Mouse (Mus musculus) limb, embryonic 15.5 days (tissue): ENCODE measurements around the gene Tnni1. TPM values are rescaled to one million over a fixed set of nuclear protein-coding genes. Genes with fewer than 3 reads are reported as not detected.
A peak's percentile ranks its signal among the peaks of the same experiment; 100 is the strongest.

Experiments used
- ATAC-seq: fragments of 200-750 bp; cut with Nextera tagmentation; 2 replicates; pipeline ENCODE4 v1.8.0; 2017; ENCODE audit warnings: low read depth, moderate TSS enrichment; ENCODE audit not compliant: insufficient number of reproducible peaks, low FRiP score, low TSS enrichment
- H3K27ac ChIP-seq: fragments of 300-500 bp; sonication (generic); 2 replicates; pipeline ENCODE4 v1.5.1; 2015; ENCODE audit warnings: moderate library complexity, mild to moderate bottlenecking, inconsistent platforms
- H3K27me3 ChIP-seq: fragments of 300-500 bp; sonication (generic); 2 replicates; pipeline ENCODE4 v1.6.1; 2015; ENCODE audit warnings: inconsistent platforms
- H3K36me3 ChIP-seq: fragments of 300-500 bp; sonication (generic); 2 replicates; pipeline ENCODE4 v1.6.1; 2015; ENCODE audit warnings: inconsistent platforms
- H3K4me1 ChIP-seq: fragments of 300-500 bp; sonication (generic); 2 replicates; pipeline ENCODE4 v1.6.1; 2015; ENCODE audit warnings: inconsistent platforms
- H3K4me2 ChIP-seq: fragments of 300-500 bp; sonication (generic); 2 replicates; pipeline ENCODE4 v1.6.1; 2015; ENCODE audit warnings: mild to moderate bottlenecking, inconsistent platforms
- H3K4me3 ChIP-seq: fragments of 300-500 bp; sonication (generic); 2 replicates; pipeline ENCODE4 v1.5.1; 2015; ENCODE audit warnings: mild to moderate bottlenecking, inconsistent platforms
- H3K9ac ChIP-seq: fragments of 300-500 bp; sonication (generic); 2 replicates; pipeline ENCODE4 v1.6.1; 2015; ENCODE audit warnings: inconsistent platforms
- H3K9me3 ChIP-seq: fragments of 300-500 bp; sonication (generic); 2 replicates; pipeline ENCODE4 v1.6.1; 2016; ENCODE audit warnings: inconsistent platforms
- WGBS: fragments of 180-500 bp; shearing (Covaris S2); methylation state at CpG from one replicate; pipeline ENCODE4 v1.1.7; 2015; 5-methylcytosine and 5-hydroxymethylcytosine counted together
- polyA plus RNA-seq: library from polyadenylated mRNA; unstranded; fragments of >200 nt; fragmentation: Nextera tagmentation; extraction: Ambion mirVana; gene quantifications from 2 replicates; pipeline ENCODE4 v1.2.1, GENCODE M21; 2015

The Tnni1 gene
- polyA plus RNA-seq, 1 experiment from 2014 or later, result 231 TPM

DNA sequence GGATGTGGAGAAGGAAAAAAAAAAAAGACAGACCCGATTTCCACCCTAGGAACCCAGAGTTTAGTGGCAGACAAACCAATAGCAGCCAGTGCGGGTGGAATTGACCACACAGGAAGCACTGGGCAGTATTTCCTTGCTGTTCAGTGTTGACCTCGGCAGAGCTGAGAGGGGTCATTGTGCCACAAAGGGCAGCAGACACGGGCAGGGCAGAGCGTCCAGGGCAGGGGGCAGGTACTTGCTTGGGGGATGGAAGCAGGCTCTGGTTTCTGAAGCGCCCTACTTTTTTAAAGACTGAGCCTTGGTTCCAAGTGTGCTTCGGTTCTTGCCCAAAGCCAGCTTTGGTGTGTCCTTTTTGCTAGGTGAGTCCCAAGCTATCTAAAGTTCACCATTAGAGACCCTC, 9.0 kb upstream of the Tnni1 start:
- H3K4me3 ChIP-seq, result no peak overlapping the region
- H3K4me2 ChIP-seq, result no peak overlapping the region
- no peaks in the 10 kb centered on the region for H3K9me3 ChIP-seq
- ATAC-seq, result no peak
- H3K27me3 ChIP-seq, result no peaks in the 10 kb centered on the region
- peak overlapping the region; percentile 74 for H3K27ac ChIP-seq
- H3K9ac ChIP-seq, result no peak overlapping the region
- peaks cover 60% of the 10 kb centered on the region for H3K4me1 ChIP-seq
- H3K36me3 ChIP-seq, result peaks cover 25% of the 10 kb centered on the region
- 70% methylated on average over 7 of the region's 7 CpGs for WGBS

DNA sequence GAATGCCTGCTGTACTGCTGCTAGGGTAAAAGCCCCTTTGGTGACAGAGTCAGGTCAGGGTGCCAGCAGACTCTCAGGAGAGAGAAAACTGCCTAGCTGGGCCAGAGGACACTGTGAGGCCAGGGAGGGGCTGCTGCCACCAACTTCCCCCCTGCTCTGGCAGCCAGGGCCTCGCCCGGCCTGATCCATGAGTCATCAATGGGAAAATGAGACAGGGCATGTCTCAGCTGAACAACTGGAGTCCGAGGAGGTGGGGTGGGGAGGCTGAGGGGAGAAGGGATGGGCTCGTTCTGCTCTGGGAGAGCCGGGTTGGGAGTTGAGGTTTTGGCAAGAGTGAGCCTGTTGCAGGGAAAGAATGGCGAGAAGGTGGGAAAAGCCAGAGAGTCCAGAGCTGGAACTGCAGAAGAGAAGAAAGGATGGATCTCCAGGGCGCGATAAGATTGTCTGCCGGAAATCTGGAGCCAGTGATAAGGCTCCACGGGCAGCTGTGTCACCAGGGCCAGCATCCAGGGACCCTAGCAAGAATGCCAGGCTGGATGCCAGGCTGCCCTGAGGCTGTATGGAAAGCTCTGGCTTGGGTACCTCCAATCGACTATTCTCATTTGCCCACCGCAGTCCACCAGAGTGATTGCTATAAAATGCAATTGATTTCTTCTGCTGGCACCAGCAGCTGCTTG, 8.2 kb upstream of the Tnni1 start:
- Histone ChIP-seq H3K9ac (no peak overlapping the region), H3K27me3 (no peaks in the 10 kb centered on the region), H3K4me1 (peaks cover 53% of the 10 kb centered on the region), H3K4me3 (no peak overlapping the region), H3K4me2 (no peak overlapping the region), H3K27ac (peak overlapping the region; percentile 74), H3K36me3 (peaks cover 25% of the 10 kb centered on the region), H3K9me3 (no peaks in the 10 kb centered on the region)
- WGBS, result 25% methylated on average over 12 of the region's 12 CpGs
- ATAC-seq, result peak; percentile 67

DNA sequence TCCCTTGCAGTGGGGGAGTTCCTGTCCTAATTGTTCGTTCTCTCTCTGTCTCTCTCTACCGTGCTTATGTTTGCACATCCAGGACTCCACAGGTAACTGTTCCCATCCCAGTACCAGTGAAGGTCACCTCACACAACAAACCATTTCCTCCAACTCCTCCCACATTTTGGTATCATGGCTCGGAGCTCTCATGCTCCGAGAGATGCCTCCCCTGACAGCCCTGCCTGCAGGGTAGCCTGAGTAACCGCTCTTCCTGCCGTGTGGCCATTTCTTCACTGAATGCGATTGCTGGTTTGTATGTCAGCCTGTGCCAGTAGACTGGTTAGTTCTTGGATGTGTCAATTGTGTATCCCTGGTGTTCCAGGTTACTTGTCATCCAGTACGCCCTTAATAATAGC, 7.7 kb upstream of the Tnni1 start:
- no peak for ATAC-seq
- Histone ChIP-seq H3K27me3 (no peaks in the 10 kb centered on the region), H3K4me3 (no peak overlapping the region), H3K4me2 (no peak overlapping the region), H3K27ac (peak overlapping the region; percentile 74), H3K9me3 (no peaks in the 10 kb centered on the region), H3K36me3 (peaks cover 25% of the 10 kb centered on the region), H3K4me1 (peaks cover 51% of the 10 kb centered on the region), H3K9ac (no peak overlapping the region)
- WGBS, result 63% methylated on average over 8 of the region's 8 CpGs

DNA sequence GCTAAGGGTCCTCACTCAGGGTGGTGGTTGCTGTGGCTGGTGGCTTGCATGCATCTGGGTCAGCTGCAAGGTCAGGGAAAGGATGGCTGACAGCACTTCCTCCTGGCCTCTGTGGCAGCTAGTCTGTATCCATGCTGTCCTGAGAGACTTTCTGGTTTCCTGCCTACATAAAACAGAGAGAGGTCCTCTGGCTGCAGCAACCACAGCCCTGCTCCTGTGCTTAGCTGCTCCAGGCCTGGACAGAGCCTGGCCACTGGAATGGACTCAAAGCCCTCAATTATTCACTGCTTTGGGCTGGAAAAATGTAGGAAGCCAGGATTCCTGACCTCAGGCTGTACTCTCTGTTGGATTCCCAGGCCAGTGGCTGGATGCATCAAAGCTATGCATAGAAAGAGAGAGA, 2.6 kb upstream of the Tnni1 start:
- Histone ChIP-seq H3K4me3 (no peak overlapping the region), H3K9me3 (no peaks in the 10 kb centered on the region), H3K9ac (no peak overlapping the region), H3K36me3 (no peaks in the 10 kb centered on the region), H3K4me2 (no peak overlapping the region), H3K27ac (peak overlapping the region; percentile 50; the same call in 1 of the 2 replicates), H3K4me1 (peaks cover 26% of the 10 kb centered on the region), H3K27me3 (no peaks in the 10 kb centered on the region)
- no peak for ATAC-seq

DNA sequence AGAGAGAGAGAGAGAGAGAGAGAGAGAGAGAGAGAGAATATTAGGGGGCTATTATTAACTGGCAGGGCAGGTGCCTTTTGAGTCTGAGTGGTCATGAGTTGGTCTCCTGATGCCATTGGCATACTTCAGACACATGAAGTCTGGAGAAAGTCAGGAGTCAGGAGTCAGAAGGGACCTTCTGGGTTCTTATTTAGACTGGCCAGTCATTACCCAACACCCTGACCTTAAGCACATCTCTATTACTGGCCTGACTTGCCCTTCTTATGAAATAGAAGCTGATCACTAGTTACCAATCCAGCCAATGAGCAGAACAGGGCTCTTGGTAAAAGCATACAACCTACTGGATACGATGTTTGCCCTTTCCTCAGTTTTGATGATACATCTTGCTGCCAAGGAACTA, 2.2 kb upstream of the Tnni1 start:
- Histone ChIP-seq H3K9me3 (no peaks in the 10 kb centered on the region), H3K27ac (no peak overlapping the region), H3K4me3 (no peak overlapping the region), H3K9ac (no peak overlapping the region), H3K4me2 (no peak overlapping the region), H3K27me3 (no peaks in the 10 kb centered on the region), H3K4me1 (peaks cover 23% of the 10 kb centered on the region), H3K36me3 (no peaks in the 10 kb centered on the region)
- ATAC-seq, result no peak
- 91% methylated on average over 1 of the region's 1 CpGs for WGBS

DNA sequence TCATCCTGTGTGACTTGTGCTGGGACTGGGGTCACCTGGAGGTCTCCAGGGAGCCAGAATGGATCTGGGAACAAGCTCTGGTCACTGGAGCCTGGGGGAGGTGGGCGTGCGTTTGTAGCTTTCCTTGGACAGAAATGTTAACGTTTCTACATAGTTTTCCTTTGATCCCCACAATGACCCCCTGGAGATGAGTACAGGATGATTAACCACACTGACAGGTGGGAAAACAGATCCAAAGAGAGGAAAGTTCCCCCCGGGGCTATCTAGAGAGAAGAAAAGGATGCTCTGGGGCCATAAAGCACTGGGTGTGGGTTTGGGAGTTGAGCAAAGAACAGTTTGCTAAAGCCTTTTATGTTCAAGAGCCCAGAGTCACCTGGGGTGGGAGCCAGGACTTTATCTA, 1.4 kb downstream of the Tnni1 start:
- Histone ChIP-seq H3K4me1 (peaks cover 22% of the 10 kb centered on the region), H3K27ac (no peak overlapping the region), H3K27me3 (no peaks in the 10 kb centered on the region), H3K4me3 (no peak overlapping the region), H3K4me2 (no peak overlapping the region), H3K9me3 (no peaks in the 10 kb centered on the region), H3K36me3 (no peaks in the 10 kb centered on the region), H3K9ac (no peak overlapping the region)
- 28% methylated on average over 4 of the region's 4 CpGs for WGBS
- no peak for ATAC-seq

DNA sequence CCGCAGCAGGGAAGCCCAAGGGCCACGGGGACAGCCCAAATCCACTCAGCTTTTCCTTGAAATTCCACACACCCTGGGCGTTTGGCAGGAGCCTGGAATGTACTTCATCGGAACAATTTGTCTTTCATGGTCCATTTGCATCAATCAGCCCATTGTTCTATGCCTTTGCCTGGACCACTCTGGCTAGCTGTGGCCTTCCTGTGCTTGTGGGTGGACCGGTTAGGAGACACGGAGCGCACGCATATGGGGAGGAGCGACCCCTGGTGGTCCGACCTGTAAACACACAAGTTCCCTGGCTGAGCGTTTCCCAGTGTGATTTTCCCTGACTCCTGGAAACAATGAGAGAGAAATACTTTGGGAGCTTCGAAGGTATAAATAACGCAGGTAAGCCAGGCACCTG, 2.0 kb downstream of the Tnni1 start:
- Histone ChIP-seq H3K4me1 (peaks cover 22% of the 10 kb centered on the region), H3K4me3 (no peak overlapping the region), H3K9me3 (no peaks in the 10 kb centered on the region), H3K27me3 (no peaks in the 10 kb centered on the region), H3K9ac (no peak overlapping the region), H3K36me3 (no peaks in the 10 kb centered on the region), H3K27ac (no peak overlapping the region), H3K4me2 (no peak overlapping the region)
- 12% methylated on average over 13 of the region's 13 CpGs for WGBS
- no peak for ATAC-seq

DNA sequence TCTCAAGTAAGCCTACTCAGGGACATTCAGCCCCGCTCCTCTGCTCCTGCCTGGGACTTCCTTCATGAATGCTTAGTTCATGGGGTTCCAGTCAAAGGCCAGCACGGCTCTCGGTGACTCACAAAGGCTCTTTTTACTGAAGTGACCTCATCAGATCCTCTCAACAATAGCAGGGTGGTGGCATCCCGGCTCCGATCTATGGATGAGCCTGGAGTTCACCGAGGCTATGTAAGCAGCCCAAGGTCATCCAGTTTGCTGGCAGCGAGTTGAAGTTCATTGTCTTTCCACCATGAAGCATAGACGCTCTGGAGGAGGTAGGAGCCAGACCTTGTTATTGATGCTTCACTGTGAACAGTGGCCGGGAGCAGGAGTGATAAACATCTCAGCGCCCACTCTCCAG, 3.6 kb downstream of the Tnni1 start:
- no peak overlapping the region for H3K4me2 ChIP-seq
- H3K9me3 ChIP-seq, result no peaks in the 10 kb centered on the region
- ATAC-seq, result no peak
- H3K27me3 ChIP-seq, result no peaks in the 10 kb centered on the region
- 78% methylated on average over 10 of the region's 10 CpGs for WGBS
- H3K27ac ChIP-seq, result no peak overlapping the region
- peaks cover 22% of the 10 kb centered on the region for H3K4me1 ChIP-seq
- H3K4me3 ChIP-seq, result no peak overlapping the region
- H3K9ac ChIP-seq, result no peak overlapping the region
- no peaks in the 10 kb centered on the region for H3K36me3 ChIP-seq

DNA sequence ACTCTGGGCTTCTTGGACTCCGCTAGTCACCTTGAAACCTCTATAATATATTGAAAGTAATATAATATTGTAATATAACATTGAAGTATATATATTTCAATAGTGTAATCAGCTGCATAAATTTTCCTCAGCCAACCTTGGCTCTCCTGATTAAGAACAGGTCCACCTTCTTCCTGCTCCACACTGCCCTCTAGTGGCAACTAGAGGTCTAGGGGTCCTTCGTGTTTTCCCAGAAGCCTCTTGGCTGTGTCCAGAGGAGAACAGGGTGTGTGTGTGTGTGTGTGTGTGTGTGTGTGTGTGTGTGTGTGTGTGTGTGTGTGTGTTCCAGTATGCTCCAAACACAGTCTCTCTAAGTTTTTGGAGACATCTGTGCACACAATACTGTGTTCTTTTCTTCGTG, 8.6 kb downstream of the Tnni1 start:
- Histone ChIP-seq H3K9ac (no peak overlapping the region), H3K27me3 (no peaks in the 10 kb centered on the region), H3K4me2 (no peak overlapping the region), H3K36me3 (no peaks in the 10 kb centered on the region), H3K9me3 (no peaks in the 10 kb centered on the region), H3K27ac (no peak overlapping the region), H3K4me1 (peaks cover 9% of the 10 kb centered on the region; the same call in 1 of the 2 replicates), H3K4me3 (no peak overlapping the region)
- no peak for ATAC-seq
- 44% methylated on average over 3 of the region's 3 CpGs for WGBS

DNA sequence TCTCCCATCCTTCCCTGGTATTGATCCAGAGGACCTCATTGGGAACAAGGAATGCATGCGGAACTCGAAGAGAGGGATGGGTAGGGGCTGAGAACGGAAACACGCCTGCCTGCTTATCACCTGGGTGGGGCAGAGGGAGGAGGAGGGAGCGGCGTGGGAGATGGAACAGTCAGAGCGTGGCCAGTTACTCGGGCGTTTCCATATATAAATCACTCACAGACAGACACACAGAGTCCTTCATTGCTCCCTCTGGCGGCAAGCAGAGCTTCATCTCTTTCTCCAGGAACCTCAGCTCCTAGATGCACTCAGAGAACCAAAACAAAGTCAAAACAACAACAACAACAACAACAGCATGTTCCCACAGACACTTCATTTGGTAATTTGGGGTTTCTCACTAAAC, 9.5 kb downstream of the Tnni1 start:
- WGBS, result 22% methylated on average over 10 of the region's 10 CpGs
- no peaks in the 10 kb centered on the region for H3K36me3 ChIP-seq
- no peaks in the 10 kb centered on the region for H3K9me3 ChIP-seq
- peaks cover 15% of the 10 kb centered on the region for H3K4me1 ChIP-seq
- no peak overlapping the region for H3K27ac ChIP-seq
- no peak overlapping the region for H3K4me2 ChIP-seq
- ATAC-seq, result no peak
- no peaks in the 10 kb centered on the region for H3K27me3 ChIP-seq
- no peak overlapping the region for H3K9ac ChIP-seq
- H3K4me3 ChIP-seq, result no peak overlapping the region

DNA sequence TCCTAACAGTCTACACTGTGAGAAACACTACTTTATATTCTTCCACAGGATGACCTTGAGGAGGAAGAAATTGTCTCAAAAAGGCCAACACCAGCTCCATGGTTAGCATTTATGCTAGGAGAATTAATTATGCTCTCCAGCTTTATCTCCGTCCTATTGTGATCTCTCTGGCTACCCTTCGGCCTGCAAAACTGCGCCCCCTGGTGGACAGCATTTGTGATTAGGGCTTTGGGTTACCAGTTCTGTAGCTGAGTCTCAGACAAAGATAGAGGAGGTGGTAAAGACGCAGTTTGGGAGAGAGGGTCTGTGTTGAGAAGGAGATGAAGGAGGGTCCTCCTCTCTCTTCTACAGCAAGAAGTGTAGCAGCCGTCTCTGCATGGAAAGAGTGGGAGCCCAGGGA, 10.6 kb downstream of the Tnni1 start:
- Histone ChIP-seq H3K27ac (no peak overlapping the region), H3K4me1 (peaks cover 26% of the 10 kb centered on the region), H3K9me3 (no peaks in the 10 kb centered on the region), H3K9ac (no peak overlapping the region), H3K4me3 (no peak overlapping the region), H3K36me3 (no peaks in the 10 kb centered on the region), H3K27me3 (no peaks in the 10 kb centered on the region), H3K4me2 (no peak overlapping the region)
- ATAC-seq, result no peak
- 13% methylated on average over 5 of the region's 5 CpGs for WGBS

DNA sequence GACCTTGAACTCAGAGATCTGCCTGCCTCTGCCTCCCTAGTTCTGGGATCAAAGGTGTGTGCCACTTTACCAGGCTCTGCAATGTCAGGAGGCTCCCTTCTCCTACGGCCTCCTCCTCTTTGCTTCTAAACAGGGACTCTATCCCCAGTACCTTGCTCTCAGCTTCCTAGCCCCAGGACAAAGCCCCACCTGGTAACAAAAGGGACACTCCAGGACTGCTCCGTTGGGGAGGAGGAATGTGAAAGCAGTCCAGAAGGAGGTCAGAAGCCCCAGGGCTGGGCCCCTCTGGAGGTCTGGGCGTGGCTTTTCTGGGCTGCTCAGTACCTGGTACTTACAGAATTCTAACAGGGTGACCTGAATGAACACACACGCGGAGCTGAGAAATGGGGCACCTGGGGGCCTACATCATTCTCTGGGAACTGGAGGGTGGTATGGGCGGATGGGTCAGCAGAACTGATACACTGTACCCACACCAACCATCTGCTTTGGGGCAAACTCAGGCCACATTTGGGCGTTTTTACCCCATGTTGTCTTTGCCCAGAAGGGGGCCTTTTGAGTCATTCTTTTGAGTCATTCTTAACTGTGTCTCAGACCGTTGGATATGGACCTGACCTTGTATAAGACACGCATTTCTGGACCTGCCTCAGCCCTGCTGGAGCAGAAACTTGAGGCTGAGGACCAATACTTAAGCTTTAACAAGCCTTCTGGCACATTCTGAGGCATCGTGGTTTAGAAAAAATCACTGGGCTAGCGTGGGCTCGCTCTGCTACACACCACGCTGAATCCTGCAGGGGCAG, 13.1 kb downstream of the Tnni1 start:
- Histone ChIP-seq H3K27ac (peak overlapping the region; percentile 40; the same call in 1 of the 2 replicates), H3K4me1 (peaks cover 27% of the 10 kb centered on the region), H3K9me3 (no peaks in the 10 kb centered on the region), H3K36me3 (no peaks in the 10 kb centered on the region), H3K4me2 (no peak overlapping the region), H3K4me3 (no peak overlapping the region), H3K27me3 (no peaks in the 10 kb centered on the region), H3K9ac (no peak overlapping the region)
- no peak for ATAC-seq
- WGBS, result 62% methylated on average over 13 of the region's 13 CpGs
